Mouse (Mus musculus) MEL (cell line): ENCODE data around the gene Gm36028.

ENCODE experiments used
- CHD2 ChIP-seq: IDR thresholded peaks from 2 replicates; pipeline ENCODE4 v1.6.1; 2011; ENCODE audit warnings: low read length, improper control_type of control experiment
- CTCF ChIP-seq, 3 experiments: IDR thresholded peaks in 2 of 3; conservative IDR thresholded peaks in 1 of 3; 2 replicates each; pipeline ENCODE4 v1.5.1; 2011 to 2012; ENCODE audit warnings: low read length in 3 of 3, low read depth in 2 of 3, mild to moderate bottlenecking in 2 of 3, improper control_type of control experiment in 1 of 3, inconsistent platforms in 1 of 3, mixed read lengths in 1 of 3, moderate library complexity in 1 of 3; ENCODE audit not compliant: control insufficient read depth in 1 of 3, insufficient read depth in 1 of 3, poor library complexity in 1 of 3, severe bottlenecking in 1 of 3
- EP300 ChIP-seq, 2 experiments: IDR thresholded peaks; 2 replicates each; pipeline ENCODE4 v1.6.1; 2011; ENCODE audit warnings: improper control_type of control experiment in 2 of 2, low read length in 2 of 2, low read depth in 1 of 2, mild to moderate bottlenecking in 1 of 2
- JUND ChIP-seq: IDR thresholded peaks from 2 replicates; pipeline ENCODE4 v1.6.1; 2011; ENCODE audit warnings: low read depth, mild to moderate bottlenecking, improper control_type of control experiment, low read length
- MAZ ChIP-seq: IDR thresholded peaks from 2 replicates; pipeline ENCODE4 v1.6.1; 2012; ENCODE audit warnings: low read depth, mild to moderate bottlenecking, inconsistent platforms, low read length, improper control_type of control experiment
- POLR2A ChIP-seq, 2 experiments: IDR thresholded peaks; 2 replicates each; pipeline ENCODE4 v1.6.1; 2011 to 2012; ENCODE audit warnings: low read length in 2 of 2, mild to moderate bottlenecking in 2 of 2, control low read depth in 1 of 2, improper control_type of control experiment in 1 of 2, low read depth in 1 of 2, moderate library complexity in 1 of 2; ENCODE audit not compliant: control insufficient read depth in 1 of 2, insufficient read depth in 1 of 2, poor library complexity in 1 of 2
- SIN3A ChIP-seq: IDR thresholded peaks from 2 replicates; pipeline ENCODE4 v1.6.1; 2012; ENCODE audit warnings: low read length, improper control_type of control experiment, inconsistent platforms
- TAL1 ChIP-seq: IDR thresholded peaks from 2 replicates; pipeline ENCODE4 v1.6.1; 2012; ENCODE audit warnings: mild to moderate bottlenecking, inconsistent platforms, low read length, moderate library complexity, mixed read lengths
- TCF12 ChIP-seq: IDR thresholded peaks from 2 replicates; pipeline ENCODE4 v1.6.1; 2014; ENCODE audit warnings: low read depth, mild to moderate bottlenecking, inconsistent platforms, low read length, improper control_type of control experiment, moderate library complexity
- USF1 ChIP-seq: IDR thresholded peaks from 2 replicates; pipeline ENCODE4 v1.6.1; 2014; ENCODE audit warnings: low read depth, mild to moderate bottlenecking, inconsistent platforms, low read length, improper control_type of control experiment, moderate library complexity
- ZC3H11A ChIP-seq: IDR thresholded peaks from 2 replicates; pipeline ENCODE4 v1.6.1; 2012; ENCODE audit warnings: low read depth, mild to moderate bottlenecking, inconsistent platforms, low read length, improper control_type of control experiment

DNA sequence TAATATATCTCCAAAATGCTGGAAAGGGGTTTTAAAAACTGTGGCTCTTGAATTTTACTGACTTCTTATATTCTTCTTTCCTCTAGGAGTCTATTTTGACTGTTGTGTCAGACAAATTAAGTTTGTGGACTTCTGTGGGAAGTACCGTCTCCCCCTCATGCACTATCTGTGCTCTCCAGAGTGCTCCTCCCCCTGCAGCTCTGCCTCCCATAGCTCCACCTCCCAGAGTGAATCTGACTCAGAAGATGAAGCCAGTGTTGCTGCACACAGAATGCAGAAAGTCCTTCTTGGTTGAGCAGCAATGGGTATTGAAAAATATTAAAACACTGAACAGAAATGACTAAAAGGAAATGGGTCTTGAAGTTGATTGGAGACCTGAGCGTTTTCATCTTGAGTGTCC, 20.2 kb upstream of the Gm36028 start:
- TF ChIP-seq TAL1 (no peak), TCF12 (no peak), POLR2A (IDR thresholded peaks at IDR 0.05; ENCODE audit: control insufficient read depth in 1 of 2, insufficient read depth in 1 of 2, low read depth in 1 of 2, low read length in 2 of 2, poor library complexity in 1 of 2) (no peak), MAZ (no peak), SIN3A (no peak), CTCF (IDR thresholded peaks at IDR 0.05 in 2 of 3, conservative IDR thresholded peaks at IDR 0.05 in 1 of 3; ENCODE audit: control insufficient read depth in 1 of 3, insufficient read depth in 1 of 3, low read depth in 2 of 3, low read length in 3 of 3, poor library complexity in 1 of 3, severe bottlenecking in 1 of 3) (no peak), EP300 (IDR thresholded peaks at IDR 0.05; ENCODE audit: low read depth in 1 of 2, low read length in 2 of 2) (no peak), JUND (no peak), ZC3H11A (no peak), CHD2 (no peak), USF1 (no peak)
